ENCODE assay signal across 10 mouse cellular contexts in the genomic region with DNA sequence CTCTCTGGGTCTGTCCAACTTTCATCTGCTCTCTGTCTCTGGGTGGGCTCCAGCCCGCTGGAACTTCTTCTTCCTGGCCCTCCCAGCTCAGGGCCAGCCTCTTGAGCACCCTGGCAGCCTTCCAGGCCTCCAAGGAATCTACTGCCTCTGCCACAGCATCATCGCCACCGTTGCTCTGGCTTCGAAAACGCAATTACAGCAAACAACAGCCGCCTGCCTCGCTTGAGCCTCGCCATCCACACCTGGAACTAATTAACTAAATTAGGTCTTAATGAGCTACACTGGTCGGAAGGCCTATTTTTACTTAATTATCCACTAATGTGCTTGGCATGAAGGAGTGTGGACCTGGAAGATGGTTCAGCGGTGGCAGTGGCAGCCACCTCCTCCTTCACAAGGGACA. TPM values are rescaled to one million over a fixed set of nuclear protein-coding genes. Genes with fewer than 3 reads are reported as not detected.
DNase-seq lines count a peak whose midpoint lies in the region; ATAC-seq lines count a peak whose summit lies in the region.
"Had no signal": no experiment of that assay in that cellular context is flagged by ENCODE, and none has a peak within 500 bp of the region (broad histone marks: within the 10 kb centered on the region; RNA-seq: fewer than 3 reads in every experiment).

No protein-coding gene starts in this region.

- 40% methylated on average over 10 of the region's 10 CpGs for WGBS in kidney, embryonic 16.5 days
- WGBS in forebrain, embryonic 10.5 days, result 45% methylated on average over 10 of the region's 10 CpGs
- WGBS in limb, embryonic 12.5 days, result 16% methylated on average over 10 of the region's 10 CpGs
- WGBS in heart, embryonic 11.5 days (ENCODE audit: insufficient replicate concordance), result 60% methylated on average over 10 of the region's 10 CpGs

- H3K36me3 ChIP-seq in kidney, embryonic 16.5 days (ENCODE audit: insufficient read depth, low read length), result no peaks in the 10 kb centered on the region
- no peaks in the 10 kb centered on the region for H3K36me3 ChIP-seq in forebrain, embryonic 10.5 days (replicated peaks)
- no peaks in the 10 kb centered on the region for H3K36me3 ChIP-seq in limb, embryonic 12.5 days
- no peaks in the 10 kb centered on the region for H3K36me3 ChIP-seq in heart, embryonic 11.5 days (ENCODE audit: control insufficient read depth, insufficient read depth, low read length)

- DNase-seq in kidney, adult 18-20 months, result peak; percentile 8
- DNase-seq in NIH3T3 (ENCODE audit: low read depth), result peak; percentile 15
- no peak for DNase-seq in forebrain, embryonic 10.5 days (ENCODE audit: extremely low spot score, low spot score)
- no peak for DNase-seq in left cerebral cortex, adult 11 months (ENCODE audit: low spot score)
- DNase-seq: layer of hippocampus, adult 9-11 months; thymus, postnatal 14 days had no signal

- no peaks in the 10 kb centered on the region for H3K27me3 ChIP-seq in kidney, embryonic 16.5 days (ENCODE audit: insufficient read depth, low read length)
- peaks cover 13% of the 10 kb centered on the region; the same call in 1 of the 2 replicates for H3K27me3 ChIP-seq in forebrain, embryonic 10.5 days (ENCODE audit: poor library complexity, severe bottlenecking)
- H3K27me3 ChIP-seq in limb, embryonic 12.5 days, result peaks cover 11% of the 10 kb centered on the region; the same call in 1 of the 2 replicates
- no peaks in the 10 kb centered on the region for H3K27me3 ChIP-seq in heart, embryonic 11.5 days (ENCODE audit: control insufficient read depth, insufficient read depth, low read length)

- ATAC-seq in kidney, embryonic 16.5 days (ENCODE audit: low FRiP score, low TSS enrichment), result no peak
- peak; percentile 63; the same call in 1 of the 2 replicates for ATAC-seq in limb, embryonic 12.5 days (ENCODE audit: insufficient number of reproducible peaks, insufficient read depth, low FRiP score, low TSS enrichment, low read depth)
- no peak for ATAC-seq in heart, embryonic 11.5 days (replicated peaks; ENCODE audit: insufficient number of reproducible peaks, low FRiP score, low TSS enrichment)
- ATAC-seq in frontal cortex, adult (ENCODE audit: low TSS enrichment), result no peak

- H3K9me3 ChIP-seq in kidney, embryonic 16.5 days (ENCODE audit: low read length), result no peaks in the 10 kb centered on the region
- no peaks in the 10 kb centered on the region for H3K9me3 ChIP-seq in forebrain, embryonic 10.5 days
- no peaks in the 10 kb centered on the region for H3K9me3 ChIP-seq in limb, embryonic 12.5 days
- H3K9me3 ChIP-seq in heart, embryonic 11.5 days (replicated peaks; ENCODE audit: control insufficient read depth, low read length), result no peaks in the 10 kb centered on the region

- H3K4me3 ChIP-seq in kidney, embryonic 16.5 days (ENCODE audit: low read length), result no peak overlapping the region
- no peak overlapping the region for H3K4me3 ChIP-seq in forebrain, embryonic 10.5 days
- H3K4me3 ChIP-seq in limb, embryonic 12.5 days (replicated peaks), result no peak overlapping the region
- no peak overlapping the region for H3K4me3 ChIP-seq in heart, embryonic 11.5 days (ENCODE audit: low read depth, low read length)

- H3K4me1 ChIP-seq in kidney, embryonic 16.5 days (ENCODE audit: insufficient read depth, low read length), result no peaks in the 10 kb centered on the region
- peaks cover 55% of the 10 kb centered on the region for H3K4me1 ChIP-seq in forebrain, embryonic 10.5 days
- peaks cover 14% of the 10 kb centered on the region for H3K4me1 ChIP-seq in limb, embryonic 12.5 days (replicated peaks)
- no peaks in the 10 kb centered on the region for H3K4me1 ChIP-seq in heart, embryonic 11.5 days (ENCODE audit: control insufficient read depth, insufficient read depth, low read length)

- H3K9ac ChIP-seq in kidney, embryonic 16.5 days (replicated peaks; ENCODE audit: low read length), result no peak overlapping the region
- no peak overlapping the region for H3K9ac ChIP-seq in limb, embryonic 12.5 days (replicated peaks)
- H3K9ac ChIP-seq in heart, embryonic 11.5 days (ENCODE audit: low read depth, low read length), result no peak overlapping the region

- no peak overlapping the region for H3K4me2 ChIP-seq in kidney, embryonic 16.5 days (replicated peaks; ENCODE audit: low read depth, low read length)
- H3K4me2 ChIP-seq in limb, embryonic 12.5 days, result no peak overlapping the region
- no peak overlapping the region for H3K4me2 ChIP-seq in heart, embryonic 11.5 days

- no peak overlapping the region for H3K27ac ChIP-seq in kidney, embryonic 16.5 days (ENCODE audit: low read length)
- peak overlapping the region; percentile 5 for H3K27ac ChIP-seq in forebrain, embryonic 10.5 days
- H3K27ac ChIP-seq in limb, embryonic 12.5 days, result 0 out of 2 replicates have a peak overlapping the region, but pooled peaks have one; percentile 1
- no peak overlapping the region for H3K27ac ChIP-seq in heart, embryonic 11.5 days (ENCODE audit: low read depth, low read length)

RNA-seq across cellular contexts. Expression of a gene that starts 18.2 kb away (rescaled TPM):
- polyA plus RNA-seq in kidney, embryonic 16.5 days (2015; fragmentation: Nextera tagmentation; extraction: Ambion mirVana), result 14.7 and 17.1 TPM in 2 replicates
- 6.8 and 8.0 TPM in 2 replicates for polyA plus RNA-seq in forebrain, embryonic 10.5 days (2016; fragmentation: Nextera tagmentation; extraction: Ambion mirVana)
- 2.8 and 3.1 TPM in 2 replicates for polyA plus RNA-seq in limb, embryonic 12.5 days (2016; fragmentation: Nextera tagmentation; extraction: Ambion mirVana)
- 0.57 and 1.1 TPM in 2 replicates for polyA plus RNA-seq in heart, embryonic 11.5 days (2014; fragmentation: Nextera tagmentation; extraction: Ambion mirVana)

RNA-seq across cellular contexts. Expression of a gene that starts 31.0 kb away (rescaled TPM):
- polyA plus RNA-seq in kidney, embryonic 16.5 days (2015; fragmentation: Nextera tagmentation; extraction: Ambion mirVana), result 20.7 and 20.8 TPM in 2 replicates
- polyA plus RNA-seq in forebrain, embryonic 10.5 days (2016; fragmentation: Nextera tagmentation; extraction: Ambion mirVana), result 28.3 and 30.2 TPM in 2 replicates
- 30.1 and 31.3 TPM in 2 replicates for polyA plus RNA-seq in limb, embryonic 12.5 days (2016; fragmentation: Nextera tagmentation; extraction: Ambion mirVana)
- 22.7 and 24.4 TPM in 2 replicates for polyA plus RNA-seq in heart, embryonic 11.5 days (2014; fragmentation: Nextera tagmentation; extraction: Ambion mirVana)

RNA-seq across cellular contexts. Expression of a gene that starts 43.2 kb away (rescaled TPM):
- 0.48 and 0.75 TPM in 2 replicates for polyA plus RNA-seq in kidney, embryonic 16.5 days (2015; fragmentation: Nextera tagmentation; extraction: Ambion mirVana)
- polyA plus RNA-seq in forebrain, embryonic 10.5 days (2016; fragmentation: Nextera tagmentation; extraction: Ambion mirVana), result 0.20 TPM in 1 of 2 replicates, not detected in the other
- polyA plus RNA-seq in limb, embryonic 12.5 days (2016; fragmentation: Nextera tagmentation; extraction: Ambion mirVana), result 0.25 and 0.35 TPM in 2 replicates
- 0.06 TPM in 1 of 2 replicates, not detected in the other for polyA plus RNA-seq in heart, embryonic 11.5 days (2014; fragmentation: Nextera tagmentation; extraction: Ambion mirVana)

RNA-seq across cellular contexts. Expression of a gene that starts 59.8 kb away (rescaled TPM):
- 56.8 and 58.8 TPM in 2 replicates for polyA plus RNA-seq in kidney, embryonic 16.5 days (2015; fragmentation: Nextera tagmentation; extraction: Ambion mirVana)
- polyA plus RNA-seq in forebrain, embryonic 10.5 days (2016; fragmentation: Nextera tagmentation; extraction: Ambion mirVana), result 42.0 and 50.7 TPM in 2 replicates
- polyA plus RNA-seq in limb, embryonic 12.5 days (2016; fragmentation: Nextera tagmentation; extraction: Ambion mirVana), result 60.4 and 60.7 TPM in 2 replicates
- 20.6 and 23.5 TPM in 2 replicates for polyA plus RNA-seq in heart, embryonic 11.5 days (2014; fragmentation: Nextera tagmentation; extraction: Ambion mirVana)

Comparison
In these comparisons a context has a peak if more than half of its experiments do, and no peak if none do; other contexts are left out.
1. DNase-seq: peak in kidney, adult 18-20 months (single experiment) and NIH3T3 (single experiment); none in forebrain, embryonic 10.5 days (single experiment) and left cerebral cortex, adult 11 months (single experiment).
2. H3K27ac ChIP-seq: peak in forebrain, embryonic 10.5 days (single experiment) and limb, embryonic 12.5 days (single experiment); none in kidney, embryonic 16.5 days (single experiment) and heart, embryonic 11.5 days (single experiment).